Mouse (Mus musculus) embryonic facial prominence, embryonic 14.5 days (tissue): ENCODE data around the gene Cul4a. TPM values are rescaled to one million over a fixed set of nuclear protein-coding genes. Genes with fewer than 3 reads are reported as not detected.
A peak's percentile ranks its signal among the peaks of the same experiment; 100 is the strongest.

ENCODE experiments used
- ATAC-seq: fragments of 200-750 bp; cut with Nextera tagmentation; 2 replicates; pipeline ENCODE4 v1.8.0; 2017; ENCODE audit warnings: low read depth, moderate number of reproducible peaks, moderate TSS enrichment
- DNase-seq: peaks from one replicate; pipeline ENCODE4 v3.0.0-alpha.2; 2015; ENCODE audit warnings: low spot score
- H3K27ac ChIP-seq: fragments of 300-500 bp; sonication (generic); replicated peaks from 2 replicates; pipeline ENCODE4 v1.5.1; 2014; ENCODE audit warnings: low read depth, mild to moderate bottlenecking, low read length, moderate library complexity
- H3K27me3 ChIP-seq: fragments of 300-500 bp; sonication (generic); replicated peaks from 2 replicates; pipeline ENCODE4 v1.6.1; 2014; ENCODE audit warnings: low read length; ENCODE audit not compliant: control insufficient read depth, insufficient read depth
- H3K36me3 ChIP-seq: fragments of 300-500 bp; sonication (generic); 2 replicates; pipeline ENCODE4 v1.6.1; 2014; ENCODE audit warnings: low read length, mixed read lengths; ENCODE audit not compliant: control insufficient read depth, insufficient read depth
- H3K4me1 ChIP-seq: fragments of 300-500 bp; sonication (generic); 2 replicates; pipeline ENCODE4 v1.6.1; 2014; ENCODE audit warnings: antibody characterized with exemption, low read length; ENCODE audit not compliant: control insufficient read depth, insufficient read depth
- H3K4me2 ChIP-seq: fragments of 300-500 bp; sonication (generic); 2 replicates; pipeline ENCODE4 v1.6.1; 2014; ENCODE audit warnings: low read depth, mild to moderate bottlenecking, low read length, moderate library complexity, mixed read lengths
- H3K4me3 ChIP-seq: fragments of 300-500 bp; sonication (generic); 2 replicates; pipeline ENCODE4 v1.5.1; 2014; ENCODE audit warnings: low read depth, mild to moderate bottlenecking, low read length
- H3K9ac ChIP-seq: fragments of 300-500 bp; sonication (generic); 2 replicates; pipeline ENCODE4 v1.6.1; 2014; ENCODE audit warnings: low read depth, mild to moderate bottlenecking, low read length, moderate library complexity, mixed read lengths
- H3K9me3 ChIP-seq: fragments of 300-500 bp; sonication (generic); 2 replicates; pipeline ENCODE4 v1.6.1; 2016; ENCODE audit warnings: low read length; ENCODE audit not compliant: control insufficient read depth
- WGBS: fragments of 180-500 bp; shearing (Covaris S2); extraction: QIAGEN DNeasy Blood & Tissue Kit; methylation state at CpG from one replicate; pipeline ENCODE4 v1.1.7; 2014; 5-methylcytosine and 5-hydroxymethylcytosine counted together
- microRNA counts: library from miRNA; unstranded; fragments of <30 nt; microRNA quantifications from one replicate; lab custom pipeline; 2017
- microRNA-seq: library from miRNA; unstranded; fragments of <30 nt; microRNA quantifications from one replicate; pipeline ENCODE4, GENCODE M21; 2016; ENCODE audit warnings: borderline number of aligned reads
- polyA plus RNA-seq: library from polyadenylated mRNA; unstranded; fragments of >200 nt; fragmentation: Nextera tagmentation; extraction: Ambion mirVana; gene quantifications from 2 replicates; pipeline ENCODE4 v1.2.1, GENCODE M21; 2014

The Cul4a gene
- polyA plus RNA-seq, 1 experiment from 2014 or later = 115 TPM

- Histone ChIP-seq H3K27me3 (no peaks in the 10 kb centered on the region), H3K36me3 (peaks cover 4% of the 10 kb centered on the region; the same call in 1 of the 2 replicates), H3K4me3 (no peak overlapping the region), H3K4me1 (no peaks in the 10 kb centered on the region), H3K27ac (no peak overlapping the region), H3K4me2 (no peak overlapping the region), H3K9ac (no peak overlapping the region), H3K9me3 (no peaks in the 10 kb centered on the region)
- ATAC-seq (no peak), DNase-seq (no peak)
- WGBS = 85% methylated on average over 13 of the region's 13 CpGs
Measured at GRCm38 (mm10) chr8:13188052-13188555, 82.7 kb downstream of the Cul4a start.

GRCm38 (mm10) chr8:13188857-13189256, 83.4 kb downstream of the Cul4a start:
- Histone ChIP-seq H3K9ac (no peak overlapping the region), H3K36me3 (peaks cover 4% of the 10 kb centered on the region; the same call in 1 of the 2 replicates), H3K4me1 (no peaks in the 10 kb centered on the region), H3K4me2 (no peak overlapping the region), H3K4me3 (no peak overlapping the region), H3K27me3 (no peaks in the 10 kb centered on the region), H3K9me3 (no peaks in the 10 kb centered on the region), H3K27ac (no peak overlapping the region)
- no peak for DNase-seq
- no peak for ATAC-seq
- no CpG with 5 or more reads among the region's 1 CpGs for WGBS

GRCm38 (mm10) chr8:13190235-13190634, 84.8 kb downstream of the Cul4a start:
- no peak for DNase-seq
- Histone ChIP-seq H3K4me2 (no peak overlapping the region), H3K27ac (no peak overlapping the region), H3K36me3 (no peaks in the 10 kb centered on the region), H3K4me3 (no peak overlapping the region), H3K27me3 (no peaks in the 10 kb centered on the region), H3K9ac (no peak overlapping the region), H3K9me3 (no peaks in the 10 kb centered on the region), H3K4me1 (no peaks in the 10 kb centered on the region)
- 91% methylated on average over 8 of the region's 8 CpGs for WGBS
- no peak for ATAC-seq

- ATAC-seq (peak; percentile 64), DNase-seq (peak; percentile 46)
- Histone ChIP-seq H3K4me3 (no peak overlapping the region), H3K9ac (no peak overlapping the region), H3K27ac (peak overlapping the region; percentile 61), H3K9me3 (no peaks in the 10 kb centered on the region), H3K4me1 (no peaks in the 10 kb centered on the region; the same call in 1 of the 2 replicates), H3K4me2 (no peak overlapping the region), H3K27me3 (peaks cover 6% of the 10 kb centered on the region), H3K36me3 (no peaks in the 10 kb centered on the region)
- WGBS = 29% methylated on average over 10 of the region's 10 CpGs
Measured at GRCm38 (mm10) chr8:13194818-13195217, 89.4 kb downstream of the Cul4a start.

- Histone ChIP-seq H3K27me3 (peaks cover 33% of the 10 kb centered on the region), H3K4me1 (no peaks in the 10 kb centered on the region; the same call in 1 of the 2 replicates), H3K27ac (no peak overlapping the region), H3K4me3 (no peak overlapping the region), H3K36me3 (no peaks in the 10 kb centered on the region), H3K9me3 (no peaks in the 10 kb centered on the region), H3K4me2 (no peak overlapping the region), H3K9ac (no peak overlapping the region)
- WGBS = 78% methylated on average over 5 of the region's 5 CpGs
- ATAC-seq (no peak), DNase-seq (no peak)
Measured at GRCm38 (mm10) chr8:13197493-13197892, 92.1 kb downstream of the Cul4a start.

MicroRNAs encoded within 50 kb of the gene (microRNA counts, 519-probe panel; counts per million panel counts)
- 2,216 counts per million, percentile 31 among the panel's probes with 10 or more counts for microRNA mmu-miR-1968 (lab: Ali Mortazavi, UCI)

Small RNAs within 50 kb of the gene (microRNA-seq; reads per million reads assigned to microRNA genes)
- gene Mir1968 (6.1 reads per million, percentile 24 among the genes with 10 or more reads in this experiment), gene Mir7065 (not detected)

Other genes with a start within 250 kb of the Cul4a start
- 20.3 and 21.2 TPM in 2 replicates for gene Mcf2l, start 231.8 kb upstream of the Cul4a start, polyA plus RNA-seq
- gene F7, start 79.6 kb upstream of the Cul4a start, polyA plus RNA-seq = not detected in 2 replicates
- 0.38 and 0.48 TPM in 2 replicates for gene F10, start 68.3 kb upstream of the Cul4a start, polyA plus RNA-seq
- gene Proz, start 44.7 kb upstream of the Cul4a start, polyA plus RNA-seq = 0.21 and 0.24 TPM in 2 replicates
- 32.6 and 34.7 TPM in 2 replicates for gene Pcid2, start 162 bp upstream of the Cul4a start, polyA plus RNA-seq
- gene Lamp1, start 53.5 kb downstream of the Cul4a start, polyA plus RNA-seq = 367 TPM in 2 replicates
- gene Grtp1, start 95.0 kb downstream of the Cul4a start, polyA plus RNA-seq = 13.6 and 14.5 TPM in 2 replicates
- 13.9 and 18.1 TPM in 2 replicates for gene Adprhl1, start 148.5 kb downstream of the Cul4a start, polyA plus RNA-seq
- 27.5 and 28.7 TPM in 2 replicates for gene Dcun1d2, start 182.5 kb downstream of the Cul4a start, polyA plus RNA-seq
- 44.5 and 45.4 TPM in 2 replicates for gene Tmco3, start 182.6 kb downstream of the Cul4a start, polyA plus RNA-seq
- gene Tfdp1, start 233.1 kb downstream of the Cul4a start, polyA plus RNA-seq = 150 and 168 TPM in 2 replicates